Mouse (Mus musculus) forebrain, embryonic 16.5 days (tissue): ENCODE measurements around the gene Ints14. TPM values are rescaled to one million over a fixed set of nuclear protein-coding genes. Genes with fewer than 3 reads are reported as not detected.
"Not testable (repeated sequence)": the region's sequence is repeated elsewhere in the genome, so short reads cannot be mapped to it uniquely, and the experiment has no call there.

Experiments used
- ATAC-seq: fragments of 200-750 bp; cut with Nextera tagmentation; 2 replicates; pipeline ENCODE4 v1.8.0; 2017; ENCODE audit warnings: mild to moderate bottlenecking, moderate library complexity
- H3K27ac ChIP-seq: fragments of 300-500 bp; sonication (generic); 2 replicates; pipeline ENCODE4 v1.5.1; 2014; ENCODE audit warnings: low read length, control low read depth
- H3K27me3 ChIP-seq: fragments of 300-500 bp; sonication (generic); replicated peaks from 2 replicates; pipeline ENCODE4 v1.6.1; 2014; ENCODE audit warnings: low read length; ENCODE audit not compliant: control insufficient read depth, insufficient read depth
- H3K36me3 ChIP-seq: fragments of 300-500 bp; sonication (generic); 2 replicates; pipeline ENCODE4 v1.6.1; 2014; ENCODE audit not compliant: control insufficient read depth, insufficient read depth
- H3K4me1 ChIP-seq: fragments of 300-500 bp; sonication (generic); replicated peaks from 2 replicates; pipeline ENCODE4 v1.6.1; 2014; ENCODE audit warnings: low read length; ENCODE audit not compliant: control insufficient read depth, insufficient read depth
- H3K4me2 ChIP-seq: fragments of 300-500 bp; sonication (generic); 2 replicates; pipeline ENCODE4 v1.6.1; 2014; ENCODE audit warnings: mild to moderate bottlenecking, low read length, control low read depth
- H3K4me3 ChIP-seq: fragments of 300-500 bp; sonication (generic); replicated peaks from 2 replicates; pipeline ENCODE4 v1.5.1; 2014; ENCODE audit warnings: mild to moderate bottlenecking, low read length, control low read depth
- H3K9ac ChIP-seq: fragments of 300-500 bp; sonication (generic); replicated peaks from 2 replicates; pipeline ENCODE4 v1.6.1; 2014; ENCODE audit warnings: low read depth, low read length, control low read depth
- H3K9me3 ChIP-seq: fragments of 300-500 bp; sonication (generic); 2 replicates; pipeline ENCODE4 v1.6.1; 2016; ENCODE audit warnings: low read length; ENCODE audit not compliant: control insufficient read depth
- WGBS: fragments of 180-500 bp; shearing (Covaris S2); extraction: QIAGEN DNeasy Blood & Tissue Kit; methylation state at CpG from one replicate; pipeline ENCODE4 v1.1.7; 2014; 5-methylcytosine and 5-hydroxymethylcytosine counted together
- polyA plus RNA-seq: library from polyadenylated mRNA; unstranded; fragments of >200 nt; fragmentation: Nextera tagmentation; extraction: Ambion mirVana; gene quantifications from 2 replicates; pipeline ENCODE4 v1.2.1, GENCODE M21; 2015

Ints14 gene
- polyA plus RNA-seq, 1 experiment from 2014 or later = 43.2 TPM

GRCm38 (mm10) chr9:64981904-64982303 lies 21.2 kb downstream of the Ints14 start:
- Histone ChIP-seq H3K4me2 (no peak overlapping the region), H3K4me3 (no peak overlapping the region), H3K9ac (no peak overlapping the region), H3K36me3 (peaks cover 52% of the 10 kb centered on the region), H3K4me1 (no peaks in the 10 kb centered on the region), H3K9me3 (no peaks in the 10 kb centered on the region), H3K27me3 (no peaks in the 10 kb centered on the region), H3K27ac (no peak overlapping the region)
- ATAC-seq = no peak
- 71% methylated on average over 1 of the region's 1 CpGs for WGBS

GRCm38 (mm10) chr9:64985037-64985794 lies 24.5 kb downstream of the Ints14 start:
- no peak for ATAC-seq
- Histone ChIP-seq H3K4me1 (no peaks in the 10 kb centered on the region), H3K4me3 (no peak overlapping the region), H3K27me3 (no peaks in the 10 kb centered on the region), H3K9me3 (no peaks in the 10 kb centered on the region), H3K4me2 (no peak overlapping the region), H3K27ac (no peak overlapping the region), H3K36me3 (peaks cover 54% of the 10 kb centered on the region), H3K9ac (no peak overlapping the region)
- 85% methylated on average over 8 of the region's 8 CpGs for WGBS

GRCm38 (mm10) chr9:64985807-64986206 lies 25.1 kb downstream of the Ints14 start:
- Histone ChIP-seq H3K4me1 (no peaks in the 10 kb centered on the region), H3K27me3 (no peaks in the 10 kb centered on the region), H3K36me3 (peaks cover 56% of the 10 kb centered on the region), H3K4me2 (no peak overlapping the region), H3K9ac (no peak overlapping the region), H3K27ac (no peak overlapping the region), H3K4me3 (no peak overlapping the region), H3K9me3 (no peaks in the 10 kb centered on the region)
- no peak for ATAC-seq
- WGBS = 91% methylated on average over 9 of the region's 9 CpGs

GRCm38 (mm10) chr9:64987651-64988050 lies 26.9 kb downstream of the Ints14 start:
- H3K36me3 ChIP-seq = peaks cover 56% of the 10 kb centered on the region
- ATAC-seq = no peak

GRCm38 (mm10) chr9:64988443-64988842 lies 27.7 kb downstream of the Ints14 start:
- Histone ChIP-seq H3K4me3 (no peak overlapping the region), H3K9me3 (no peaks in the 10 kb centered on the region), H3K27ac (no peak overlapping the region), H3K9ac (no peak overlapping the region), H3K27me3 (no peaks in the 10 kb centered on the region), H3K4me1 (no peaks in the 10 kb centered on the region), H3K4me2 (no peak overlapping the region), H3K36me3 (peaks cover 54% of the 10 kb centered on the region)
- WGBS = 89% methylated on average over 6 of the region's 6 CpGs
- ATAC-seq = no peak

More at GRCm38 (mm10) chr9:64987651-64988050, 26.9 kb downstream of the Ints14 start:
- no peak overlapping the region for H3K4me3 ChIP-seq
- no peak overlapping the region for H3K27ac ChIP-seq
- H3K4me1 ChIP-seq = no peaks in the 10 kb centered on the region
- H3K27me3 ChIP-seq = no peaks in the 10 kb centered on the region
- H3K4me2 ChIP-seq = no peak overlapping the region
- H3K9ac ChIP-seq = no peak overlapping the region
- 91% methylated on average over 2 of the region's 2 CpGs for WGBS
- H3K9me3 ChIP-seq = no peaks in the 10 kb centered on the region

GRCm38 (mm10) chr9:64990291-64990690 lies 29.6 kb downstream of the Ints14 start:
- Histone ChIP-seq H3K36me3 (peaks cover 45% of the 10 kb centered on the region), H3K9ac (no peak overlapping the region), H3K27me3 (no peaks in the 10 kb centered on the region), H3K4me3 (no peak overlapping the region), H3K27ac (no peak overlapping the region), H3K4me1 (no peaks in the 10 kb centered on the region), H3K4me2 (no peak overlapping the region), H3K9me3 (no peaks in the 10 kb centered on the region)
- 93% methylated on average over 7 of the region's 7 CpGs for WGBS
- no peak for ATAC-seq

- 100% methylated on average over 1 of the region's 1 CpGs for WGBS
- not testable (repeated sequence) for H3K4me2 ChIP-seq, H3K9me3 ChIP-seq, H3K27ac ChIP-seq, H3K4me3 ChIP-seq, ATAC-seq, H3K9ac ChIP-seq, H3K4me1 ChIP-seq, H3K27me3 ChIP-seq
- peaks cover 42% of the 10 kb centered on the region for H3K36me3 ChIP-seq
Measured at GRCm38 (mm10) chr9:64995464-64995863, 34.8 kb downstream of the Ints14 start.

- Histone ChIP-seq H3K27me3 (no peaks in the 10 kb centered on the region), H3K27ac (no peak overlapping the region), H3K4me3 (no peak overlapping the region), H3K4me1 (no peaks in the 10 kb centered on the region), H3K4me2 (no peak overlapping the region), H3K9me3 (no peaks in the 10 kb centered on the region), H3K36me3 (peaks cover 47% of the 10 kb centered on the region), H3K9ac (no peak overlapping the region)
- no peak for ATAC-seq
- WGBS = 51% methylated on average over 4 of the region's 4 CpGs
Measured at GRCm38 (mm10) chr9:65001481-65001880, 40.8 kb downstream of the Ints14 start.

GRCm38 (mm10) chr9:65005737-65006136 lies 45.0 kb downstream of the Ints14 start:
- Histone ChIP-seq H3K9me3 (no peaks in the 10 kb centered on the region), H3K4me1 (no peaks in the 10 kb centered on the region), H3K36me3 (peaks cover 31% of the 10 kb centered on the region), H3K9ac (no peak overlapping the region), H3K4me2 (no peak overlapping the region), H3K27ac (no peak overlapping the region), H3K27me3 (no peaks in the 10 kb centered on the region), H3K4me3 (no peak overlapping the region)
- WGBS = 97% methylated on average over 8 of the region's 8 CpGs
- ATAC-seq = no peak
